Mouse (Mus musculus): Measurements from ENCODE around the gene Smr2. TPM values are rescaled to one million over a fixed set of nuclear protein-coding genes. Genes with fewer than 3 reads are reported as not detected.
"Not testable (repeated sequence)": the region's sequence is repeated elsewhere in the genome, so short reads cannot be mapped to it uniquely, and the experiment has no call there.

Smr2 gene
- total RNA-seq (2022), result not detected

DNA sequence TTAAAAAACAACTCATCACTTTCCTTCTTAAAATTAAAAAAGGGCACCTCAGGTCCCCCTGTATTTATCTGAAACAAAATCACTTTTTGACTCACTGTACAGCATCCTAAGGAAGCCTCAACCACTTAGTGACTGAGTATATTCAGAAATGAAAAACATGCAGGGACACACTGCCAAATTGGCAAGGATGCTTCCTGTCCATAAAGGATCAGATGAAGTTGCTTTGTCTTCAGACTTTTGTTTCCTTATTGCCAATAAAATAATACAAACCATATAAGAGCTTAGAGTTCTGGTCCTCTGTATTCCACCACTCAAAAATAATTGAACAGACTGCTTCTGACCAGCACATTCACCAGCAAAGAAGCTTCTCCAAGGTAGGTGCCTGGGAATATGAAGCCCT is at the start of gene Smr2:
Gene Smr2 (plus strand): TSS at position 301 of the 400 bp plus-strand sequence.
- DNase-seq (ENCODE audit: low spot score in 2 of 2), result not testable (repeated sequence)

DNA sequence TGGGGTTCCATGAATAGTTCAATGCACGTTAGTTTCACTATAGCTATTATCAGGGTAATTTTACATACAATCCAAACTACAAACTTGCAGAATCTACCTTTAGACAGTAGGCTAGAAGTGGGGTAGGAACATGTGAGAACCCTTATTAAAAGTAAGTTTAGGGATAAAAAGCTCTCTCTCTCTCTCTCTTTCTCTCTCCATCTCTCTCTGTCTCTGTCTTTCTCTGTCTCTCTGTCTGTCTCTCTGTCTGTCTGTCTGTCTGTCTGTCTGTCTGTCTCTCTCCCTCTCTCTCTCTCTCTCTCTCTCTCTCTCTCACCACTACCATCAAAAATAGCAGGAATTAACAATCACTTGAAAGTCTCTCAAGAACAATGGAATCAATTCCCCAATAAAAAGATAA is 25.1 kb downstream of the Smr2 start, which contains the start of gene Gm11116:
Gene Gm11116 (minus strand): TSS at position 101 of the 400 bp plus-strand sequence.
- DNase-seq (ENCODE audit: low spot score in 2 of 2), result no peak

DNA sequence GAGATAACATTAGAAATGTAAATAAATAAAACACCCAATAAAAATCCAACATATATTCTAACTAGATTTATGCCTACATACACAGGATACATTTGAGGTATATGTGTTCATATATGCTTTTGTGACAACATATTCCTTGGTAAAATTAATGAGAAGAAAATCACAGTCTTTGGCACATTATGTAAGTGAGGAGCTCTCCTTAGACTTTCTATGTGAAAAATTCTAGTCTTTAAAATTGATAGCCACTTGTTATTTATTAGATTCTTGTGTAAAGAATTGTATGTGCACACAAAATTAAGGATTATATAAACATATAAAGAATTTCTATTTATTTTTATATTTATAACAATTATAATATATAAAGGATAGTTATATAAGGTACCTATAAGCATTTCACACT is 67.6 kb downstream of the Smr2 start, which contains the start of gene Gm11115:
Gene Gm11115 (minus strand): TSS at position 101 of the 400 bp plus-strand sequence.
- DNase-seq (ENCODE audit: low spot score in 2 of 2), result no peak

Other genes starting within 250 kb of the Smr2 start
- gene Odam, start 201.5 kb upstream of the Smr2 start, total RNA-seq (2022), result not detected
- gene Csn3, start 161.0 kb upstream of the Smr2 start, total RNA-seq (2022), result not detected
- not detected for gene 2310003L06Rik, start 117.1 kb upstream of the Smr2 start, total RNA-seq (2022)
- gene Gm28434, start 117.0 kb upstream of the Smr2 start, total RNA-seq (2022), result not detected
- gene Cabs1, start 107.1 kb upstream of the Smr2 start, total RNA-seq (2022), result not detected
- gene Smr3a, start 84.0 kb upstream of the Smr2 start, total RNA-seq (2022), result not detected
- gene Gm11116, start 25.0 kb downstream of the Smr2 start, total RNA-seq (2022), result not detected
- not detected for gene Gm11115, start 67.5 kb downstream of the Smr2 start, total RNA-seq (2022)
- not detected for gene Gm7714, start 182.4 kb downstream of the Smr2 start, total RNA-seq (2022)
- not detected for gene Prol1, start 230.8 kb downstream of the Smr2 start, total RNA-seq (2022)

Data from layer of hippocampus, adult 8-10 months (tissue).